Mouse (Mus musculus) skeletal muscle tissue, adult 2 months (tissue): Measurements from ENCODE around the gene Rnf41.

ENCODE experiments used
- DNase-seq: peaks from one replicate; pipeline ENCODE4 v3.0.0-alpha.2; 2012; ENCODE audit warnings: low read depth, low spot score

Rnf41 gene

DNA sequence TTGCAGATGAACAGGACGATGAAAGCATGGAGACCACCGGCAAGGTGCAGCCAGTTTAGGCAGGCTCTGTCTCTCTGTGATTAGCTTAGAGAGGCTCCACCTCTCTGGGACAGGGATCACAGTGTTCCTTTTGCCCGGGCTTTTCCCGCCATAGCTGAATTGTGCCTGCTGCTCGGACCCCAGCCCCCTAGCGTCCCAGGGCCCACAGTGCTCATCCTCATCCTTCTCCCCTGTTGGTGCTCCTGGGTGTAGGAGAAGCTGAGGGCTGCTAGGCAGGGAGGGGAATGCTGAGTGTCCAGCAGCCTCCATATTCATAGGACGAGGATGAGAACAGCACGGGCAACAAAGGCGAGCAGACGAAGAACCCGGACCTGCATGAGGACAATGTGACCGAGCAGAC, 62.9 kb downstream of the Rnf41 start:
- no peak for DNase-seq

DNA sequence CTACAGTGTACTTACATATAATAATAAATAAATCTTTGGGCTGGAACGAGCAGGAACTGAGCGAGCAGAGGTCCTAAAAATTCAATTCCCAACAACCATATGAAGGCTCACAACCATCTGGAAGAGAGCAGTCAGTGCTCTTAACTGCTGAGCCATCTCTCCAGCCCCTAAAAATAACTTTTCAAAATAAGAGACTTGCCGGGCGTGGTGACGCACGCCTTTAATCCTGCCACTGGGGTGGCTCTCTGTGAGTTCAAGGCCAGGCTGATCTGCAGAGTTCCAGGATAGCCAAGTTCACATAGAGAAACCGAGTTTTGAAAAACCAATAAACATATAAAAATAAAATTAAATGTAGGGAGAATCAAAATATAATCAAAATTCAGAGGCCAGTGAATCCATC, 74.9 kb downstream of the Rnf41 start:
- no peak for DNase-seq

DNA sequence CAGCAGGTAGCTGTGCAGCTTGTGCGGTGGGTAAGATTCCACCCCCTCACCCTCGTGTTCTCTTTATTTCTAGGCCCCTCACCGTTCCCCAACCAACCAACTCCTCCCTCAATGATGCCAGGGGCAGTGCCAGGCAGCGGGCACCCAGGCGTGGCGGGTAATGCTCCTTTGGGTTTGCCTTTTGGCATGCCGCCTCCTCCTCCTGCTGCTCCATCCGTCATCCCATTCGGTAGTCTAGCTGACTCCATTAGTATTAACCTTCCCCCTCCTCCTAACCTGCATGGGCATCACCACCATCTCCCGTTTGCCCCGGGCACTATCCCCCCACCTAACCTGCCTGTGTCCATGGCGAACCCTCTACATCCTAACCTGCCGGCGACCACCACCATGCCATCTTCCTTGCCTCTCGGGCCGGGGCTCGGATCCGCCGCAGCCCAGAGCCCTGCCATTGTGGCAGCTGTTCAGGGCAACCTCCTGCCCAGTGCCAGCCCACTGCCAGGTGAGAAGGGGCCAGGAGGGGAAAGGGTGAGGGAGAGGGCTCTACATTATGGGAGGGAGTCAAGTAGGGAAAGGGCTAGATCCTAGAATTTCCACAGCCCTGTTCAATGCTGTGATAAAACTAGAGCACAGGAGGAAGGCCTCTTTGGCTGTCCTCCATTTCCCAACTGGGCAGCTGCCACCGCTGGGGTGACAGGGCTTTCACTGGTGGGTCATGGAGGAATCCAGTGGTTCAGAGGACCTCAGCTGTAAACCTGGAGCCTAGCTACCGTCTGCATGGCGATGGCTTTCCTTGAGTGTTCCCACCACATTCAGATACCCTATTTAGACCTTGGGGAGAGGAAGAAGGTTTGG, 76.6 kb downstream of the Rnf41 start:
- DNase-seq: no peak

DNA sequence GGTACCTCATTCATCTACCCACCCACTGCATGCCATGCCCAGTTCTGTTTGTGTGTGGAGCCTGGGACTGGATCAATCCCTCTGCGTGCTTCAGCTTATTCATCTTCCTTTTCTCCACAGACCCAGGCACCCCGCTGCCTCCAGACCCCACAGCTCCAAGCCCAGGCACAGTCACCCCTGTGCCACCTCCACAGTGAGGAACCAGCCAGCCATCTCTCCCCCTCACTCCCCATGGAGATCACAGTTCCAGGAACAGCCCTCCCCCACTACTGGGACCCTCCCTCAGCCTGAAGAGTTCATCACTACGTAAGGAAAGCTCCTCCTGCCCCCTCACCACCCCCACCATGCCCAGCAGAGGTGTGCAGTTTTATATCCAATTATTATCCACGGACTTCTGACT, 77.3 kb downstream of the Rnf41 start:
- no peak for DNase-seq

DNA sequence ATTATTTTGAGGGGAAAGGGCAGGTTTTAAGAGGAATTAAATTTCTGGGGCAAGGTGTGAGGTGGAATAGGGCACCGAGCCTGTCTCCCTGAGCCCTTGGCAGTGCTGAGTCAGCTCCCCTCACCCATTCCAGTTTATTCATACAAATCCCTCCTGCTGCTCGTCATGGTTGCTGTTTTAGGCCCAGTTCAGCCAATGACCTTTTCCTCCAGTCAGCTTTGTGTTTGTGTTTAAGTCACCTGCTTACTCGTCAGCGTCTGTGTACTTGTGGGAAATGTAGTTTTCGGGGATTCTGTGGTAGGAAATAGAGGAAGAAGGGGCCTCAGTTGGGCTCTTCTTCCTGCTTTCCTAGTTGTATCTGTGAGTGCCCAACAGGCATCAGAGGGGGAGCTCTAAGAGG, 77.9 kb downstream of the Rnf41 start:
- no peak for DNase-seq

DNA sequence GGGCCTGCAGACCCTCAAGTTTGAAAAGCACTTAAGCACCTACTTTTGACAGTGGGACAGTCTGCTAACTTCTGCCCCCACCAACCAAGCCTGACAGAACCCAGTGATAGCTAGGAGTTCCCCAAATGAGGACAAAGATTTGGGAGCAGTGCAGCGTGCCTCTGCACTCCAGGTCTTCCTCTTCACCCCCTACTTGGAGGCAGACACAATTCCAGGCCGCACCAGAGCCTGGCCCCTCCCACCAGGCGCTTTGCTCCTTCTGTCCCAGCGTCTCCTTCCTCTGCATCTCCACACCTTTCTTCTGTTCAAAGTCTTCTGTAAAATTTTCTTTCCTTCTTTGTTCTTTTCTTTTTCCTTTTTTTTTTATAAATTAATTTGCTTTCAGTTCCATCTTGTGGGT, 78.3 kb downstream of the Rnf41 start:
- no peak for DNase-seq

DNA sequence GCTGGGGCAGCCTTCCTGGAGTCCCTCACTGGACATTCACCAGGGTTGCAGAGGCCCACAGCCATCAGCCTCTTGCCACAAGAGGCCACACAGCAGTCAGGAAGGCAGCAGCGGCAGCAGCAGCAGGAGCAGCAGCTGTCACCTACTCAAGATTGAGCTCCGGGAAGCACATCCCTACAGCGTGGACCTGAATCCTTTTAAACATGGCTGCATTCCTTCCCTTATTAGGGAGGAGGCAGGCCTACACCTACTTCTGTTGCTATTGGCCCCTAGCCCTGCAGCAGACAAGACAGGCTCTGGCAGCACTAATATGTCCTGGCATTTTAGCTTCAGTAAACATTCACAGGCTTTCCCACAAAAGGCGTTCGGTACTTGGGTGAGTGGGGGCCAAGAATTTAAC, 78.8 kb downstream of the Rnf41 start:
- no peak for DNase-seq

DNA sequence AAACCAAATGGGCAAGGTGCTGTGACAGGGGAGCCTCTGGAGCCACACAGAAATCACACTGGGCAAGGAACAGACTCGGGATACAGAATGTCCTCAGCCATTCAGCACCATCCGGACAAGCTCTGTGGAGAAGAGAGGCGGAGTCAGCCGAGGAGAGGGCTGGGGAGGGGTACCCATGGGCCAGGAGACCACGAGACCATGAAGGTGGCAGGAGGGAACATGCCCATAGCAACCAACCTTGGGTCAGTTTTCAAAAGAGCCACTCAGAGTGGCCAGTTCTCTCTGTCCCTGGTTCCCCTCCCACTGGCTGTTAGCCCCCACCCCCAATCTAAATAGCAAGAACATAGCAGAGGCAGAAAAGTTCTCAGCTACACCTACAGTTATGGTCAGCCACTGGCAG, 79.5 kb downstream of the Rnf41 start:
- DNase-seq: no peak
